Mouse (Mus musculus): Measurements from ENCODE around the gene Tmem135.

The Tmem135 gene

GRCm38 (mm10) chr7:89242565-89242964, 161.5 kb downstream of the Tmem135 start:
- DNase-seq: no peak

GRCm38 (mm10) chr7:89242143-89242542, 161.9 kb downstream of the Tmem135 start:
- DNase-seq: no peak

- no peak for DNase-seq
Observed at GRCm38 (mm10) chr7:89239592-89239991, 164.4 kb downstream of the Tmem135 start.

DNA sequence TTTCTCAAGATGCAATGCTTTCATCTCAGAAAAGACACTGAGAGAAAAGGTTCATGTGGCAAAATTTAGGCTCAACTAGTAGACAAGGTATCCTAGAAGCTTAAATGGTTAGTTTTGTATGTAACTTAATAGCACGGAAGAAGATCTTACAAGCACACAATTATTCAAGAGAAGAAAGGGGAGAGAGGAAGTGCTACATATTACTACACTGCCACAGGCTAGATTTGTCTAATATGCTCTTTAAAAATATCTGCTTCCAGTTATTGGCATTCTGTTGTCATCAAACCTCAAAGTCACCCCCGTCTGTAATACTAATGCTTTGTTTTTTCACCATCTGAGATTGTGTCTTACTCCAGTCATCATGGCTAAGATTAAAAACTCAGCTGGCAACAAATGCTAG, 167.4 kb downstream of the Tmem135 start:
- no peak for DNase-seq

GRCm38 (mm10) chr7:89235974-89236507, 168.0 kb downstream of the Tmem135 start:
- no peak for DNase-seq

GRCm38 (mm10) chr7:89232499-89233145, 171.4 kb downstream of the Tmem135 start:
- peak; percentile 62 to 69 for DNase-seq

- peak in 1 of 2 experiments; percentile 26 for DNase-seq
Observed at GRCm38 (mm10) chr7:89231200-89231790, 172.7 kb downstream of the Tmem135 start.

- no peak for DNase-seq
Observed at GRCm38 (mm10) chr7:89222609-89223008, 181.4 kb downstream of the Tmem135 start.

DNA sequence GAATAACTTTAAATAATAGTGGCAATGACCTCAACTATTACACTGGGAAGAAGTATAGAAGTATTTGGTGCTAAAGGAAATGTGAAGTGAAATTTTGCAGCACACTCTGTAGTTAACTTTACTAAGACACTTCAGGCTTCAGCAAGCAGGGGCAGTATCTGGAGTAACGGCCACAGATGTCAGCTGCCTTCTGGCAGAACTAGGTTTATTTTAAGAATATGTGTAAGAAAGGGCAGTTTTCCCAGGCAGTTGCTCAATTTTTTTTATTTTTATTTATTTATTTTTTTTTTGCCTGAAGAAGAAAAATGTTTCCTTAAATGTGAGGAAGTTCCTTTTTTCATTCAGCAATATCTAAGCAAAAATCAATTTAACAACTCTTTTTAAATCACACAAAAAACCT, 187.4 kb downstream of the Tmem135 start:
- no peak for DNase-seq

DNA sequence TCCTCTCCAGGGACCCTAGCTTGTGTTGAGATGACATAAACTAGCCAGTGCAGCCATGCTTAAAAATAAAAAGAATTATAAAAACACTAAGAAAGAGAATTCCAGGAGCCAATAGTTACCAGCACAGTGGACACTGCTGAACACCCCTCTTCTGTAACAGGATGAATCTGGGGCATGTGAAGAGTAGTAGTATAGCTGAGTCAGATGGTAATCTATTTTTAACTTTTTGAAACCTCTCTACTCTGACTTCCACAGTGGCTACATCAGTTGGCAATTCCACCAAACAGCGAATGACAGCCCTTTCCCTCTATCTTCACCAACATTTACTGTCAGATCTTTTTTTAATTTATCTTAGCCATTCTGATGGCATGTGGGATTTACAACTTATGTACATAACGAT, 187.9 kb downstream of the Tmem135 start:
- no peak for DNase-seq

DNA sequence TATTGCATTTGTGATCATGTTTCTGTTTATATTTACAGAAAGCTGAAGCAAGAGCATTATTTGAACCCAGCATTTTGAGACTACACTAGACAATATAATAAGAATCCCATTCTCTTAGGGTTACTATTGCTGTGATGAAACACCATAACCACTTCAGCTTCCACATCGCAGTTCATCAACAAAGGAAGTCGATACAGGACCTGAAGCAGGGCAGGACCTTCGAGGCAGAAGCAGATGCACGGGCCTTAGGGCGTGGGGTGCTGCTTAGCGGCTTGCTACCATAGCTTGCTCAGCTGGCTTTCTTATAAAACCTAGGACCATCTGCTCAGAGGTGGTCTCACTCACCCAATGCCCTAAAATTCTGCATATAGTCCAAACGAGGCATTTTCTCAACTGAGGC, 188.3 kb downstream of the Tmem135 start:
- DNase-seq: no peak

GRCm38 (mm10) chr7:89210506-89210905, 193.5 kb downstream of the Tmem135 start:
- DNase-seq: no peak

DNA sequence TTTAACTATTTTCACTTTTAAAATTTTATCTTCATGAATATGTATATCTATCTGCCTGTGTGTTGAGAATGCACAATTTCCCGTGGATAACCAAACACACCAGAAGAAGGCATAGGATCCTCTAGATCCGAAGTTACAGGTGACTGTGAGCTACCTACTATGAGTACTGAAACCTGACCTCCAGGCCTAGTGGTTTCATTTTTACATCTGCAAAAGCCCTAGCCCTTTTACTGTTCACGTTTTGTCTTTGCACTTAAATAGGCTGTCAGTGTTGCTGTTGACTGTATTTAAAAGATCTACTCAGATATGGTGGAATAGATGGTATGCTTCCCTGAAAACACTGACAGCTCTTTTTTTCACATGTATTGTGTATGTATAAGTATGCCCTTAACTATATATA, 197.9 kb downstream of the Tmem135 start:
- DNase-seq: no peak

- DNase-seq: no peak
Observed at GRCm38 (mm10) chr7:89205402-89205801, 198.6 kb downstream of the Tmem135 start.

- no peak for DNase-seq
Observed at GRCm38 (mm10) chr7:89203144-89203543, 200.9 kb downstream of the Tmem135 start.

DNA sequence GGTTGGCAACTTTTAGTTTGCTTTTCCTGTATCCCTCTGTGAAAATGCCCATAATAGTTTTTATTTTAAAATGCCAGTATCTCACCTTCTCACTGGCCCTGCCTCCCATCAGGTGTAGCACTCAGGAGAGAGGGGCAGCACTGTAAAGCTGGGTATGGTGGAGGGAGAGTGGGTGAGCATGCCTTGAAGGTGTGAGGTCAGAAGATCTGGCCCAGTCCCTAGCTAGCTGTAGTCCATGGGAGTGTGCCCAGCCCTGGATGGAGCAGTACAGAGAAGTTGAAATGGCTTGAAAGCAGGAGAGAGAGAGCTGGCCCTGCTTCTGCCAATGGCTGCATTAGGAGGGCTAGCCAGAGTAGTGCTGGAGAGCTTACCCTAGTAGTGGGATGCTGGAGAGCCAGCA, 202.1 kb downstream of the Tmem135 start:
- no peak for DNase-seq

DNA sequence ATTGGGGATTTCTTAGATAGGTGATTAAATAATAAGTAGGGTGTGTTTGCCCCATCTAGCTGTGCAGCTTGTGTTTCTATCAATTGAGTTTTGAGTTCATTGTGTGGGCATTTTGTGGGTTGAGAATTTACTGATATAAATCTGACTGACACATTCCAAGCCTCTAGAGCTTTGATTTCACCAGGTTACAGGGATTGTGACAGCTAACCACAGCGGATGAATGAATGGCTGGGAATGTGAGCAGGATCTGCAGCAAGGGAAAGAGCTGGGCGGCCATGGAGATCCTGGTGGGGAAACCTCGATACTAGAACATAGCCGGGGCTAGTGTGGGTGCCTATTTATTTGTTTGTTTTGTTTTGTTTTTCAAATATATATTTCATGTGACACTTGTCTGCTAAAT, 205.5 kb downstream of the Tmem135 start:
- DNase-seq: no peak

DNA sequence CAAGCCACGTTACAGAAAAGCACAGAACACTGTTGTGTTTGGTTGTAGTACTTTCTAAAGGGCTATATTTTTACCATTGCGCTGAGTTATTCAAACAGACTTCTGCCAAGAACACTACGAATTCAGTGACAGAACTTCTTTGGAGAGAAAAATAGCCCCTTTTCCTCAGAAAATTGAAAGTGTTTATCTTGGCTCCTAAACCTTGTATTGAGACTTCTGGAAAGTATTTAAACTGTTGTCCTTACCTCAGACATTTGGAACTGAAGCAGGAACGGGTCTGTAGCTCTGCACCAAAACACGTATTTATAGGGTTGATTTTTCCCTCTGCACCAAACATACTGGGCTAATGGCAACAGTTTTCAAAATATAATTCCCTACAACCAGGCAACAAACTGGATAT, 210.6 kb downstream of the Tmem135 start:
- no peak for DNase-seq

GRCm38 (mm10) chr7:89183928-89184327, 220.1 kb downstream of the Tmem135 start:
- DNase-seq: peak in 1 of 2 experiments; percentile 38

DNA sequence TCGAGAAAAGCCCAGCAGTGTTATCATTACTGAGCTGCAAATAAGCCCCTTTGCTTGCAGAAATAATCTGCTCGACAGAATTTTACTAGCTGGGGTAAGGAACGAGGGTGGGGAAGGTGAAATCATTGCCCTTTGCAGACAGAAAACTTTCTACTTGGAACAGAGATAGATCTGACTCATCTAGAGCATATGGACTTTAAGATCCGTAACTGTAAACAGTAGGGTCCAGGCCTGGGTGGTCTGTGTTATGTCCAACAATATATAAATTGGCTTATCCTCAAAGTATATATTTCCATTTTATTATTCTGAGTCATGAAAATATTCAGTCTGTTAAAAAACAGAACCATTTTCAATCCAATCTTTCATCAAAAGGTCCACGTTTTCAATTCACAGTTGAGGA, 221.1 kb downstream of the Tmem135 start:
- DNase-seq: no peak

GRCm38 (mm10) chr7:89181285-89181684, 222.7 kb downstream of the Tmem135 start:
- no peak for DNase-seq

GRCm38 (mm10) chr7:89178601-89179000, 225.4 kb downstream of the Tmem135 start:
- peak; percentile 46 to 58 for DNase-seq

GRCm38 (mm10) chr7:89177926-89178325, 226.1 kb downstream of the Tmem135 start:
- DNase-seq: no peak

DNA sequence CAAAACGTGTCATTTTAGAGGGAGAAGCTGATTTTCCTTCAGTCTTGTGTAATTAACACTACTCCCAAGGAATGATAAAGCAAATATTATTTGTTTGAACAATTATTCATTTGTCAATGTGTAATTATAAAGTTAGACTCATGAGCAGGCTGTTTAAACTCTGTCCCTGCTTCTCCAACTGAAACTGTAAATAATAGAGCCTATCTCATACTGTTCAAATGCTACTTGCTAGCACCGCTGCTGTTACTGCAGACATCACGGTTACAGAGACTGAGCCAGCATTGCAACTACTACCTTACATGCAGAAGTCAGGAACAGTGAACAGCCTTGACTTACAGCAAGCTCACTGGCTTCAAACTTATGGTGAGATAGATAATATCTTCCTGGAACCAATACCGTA, 229.6 kb downstream of the Tmem135 start:
- DNase-seq: no peak

DNA sequence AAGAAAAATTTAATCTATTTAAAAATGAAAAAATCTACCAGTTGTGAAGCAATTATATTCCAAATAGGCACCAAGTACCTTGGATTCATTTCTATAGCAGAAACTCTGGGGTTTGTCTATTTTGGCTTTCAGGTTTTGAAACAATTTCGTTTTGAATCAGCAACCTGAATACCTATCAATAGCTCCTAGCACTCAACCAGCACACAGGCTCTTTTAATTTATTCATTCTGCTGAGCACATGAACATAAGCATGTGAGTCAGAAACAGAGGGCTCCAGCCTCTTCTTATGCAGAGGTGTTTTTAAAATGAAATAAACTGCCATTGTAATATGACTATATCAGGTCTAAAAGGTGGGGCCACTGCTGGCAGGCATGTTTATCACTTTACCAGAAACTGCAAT, 231.0 kb downstream of the Tmem135 start:
- DNase-seq: no peak
